Mouse (Mus musculus) forebrain, embryonic 11.5 days (tissue): ENCODE measurements at regions not wholly inside any gene's neighbourhood (a gene's known extent, or its start where the extent isn't known, plus 50 kb on each side); places are given as distances from the start of the nearest gene placed in this dataset.

Experiments
- ATAC-seq: fragments of 200-750 bp; cut with Nextera tagmentation; replicated peaks from 2 replicates; pipeline ENCODE4 v1.8.0; 2017; ENCODE audit warnings: moderate TSS enrichment; ENCODE audit not compliant: low FRiP score
- DNase-seq: peaks from one replicate; pipeline ENCODE4 v3.0.0-alpha.2; 2017; ENCODE audit warnings: low spot score
- H3K27ac ChIP-seq: fragments of 300-500 bp; sonication (generic); 2 replicates; pipeline ENCODE4 v1.5.1; 2014; ENCODE audit warnings: low read depth, low read length
- H3K27me3 ChIP-seq: fragments of 300-500 bp; sonication (generic); 2 replicates; pipeline ENCODE4 v1.6.1; 2014; ENCODE audit warnings: mild to moderate bottlenecking, low read length, mixed read lengths; ENCODE audit not compliant: control insufficient read depth, insufficient read depth
- H3K36me3 ChIP-seq: fragments of 300-500 bp; sonication (generic); 2 replicates; pipeline ENCODE4 v1.6.1; 2014; ENCODE audit warnings: mild to moderate bottlenecking, low read length, moderate library complexity, mixed read lengths; ENCODE audit not compliant: control insufficient read depth, insufficient read depth
- H3K4me1 ChIP-seq: fragments of 300-500 bp; sonication (generic); replicated peaks from 2 replicates; pipeline ENCODE4 v1.6.1; 2014; ENCODE audit warnings: low read length, mixed read lengths; ENCODE audit not compliant: control insufficient read depth, insufficient read depth
- H3K4me2 ChIP-seq: fragments of 300-500 bp; sonication (generic); 2 replicates; pipeline ENCODE4 v1.6.1; 2014; ENCODE audit warnings: low read depth, mild to moderate bottlenecking, low read length, moderate library complexity, mixed read lengths; ENCODE audit not compliant: severe bottlenecking
- H3K4me3 ChIP-seq: fragments of 300-500 bp; sonication (generic); 2 replicates; pipeline ENCODE4 v1.5.1; 2014; ENCODE audit warnings: low read depth, low read length
- H3K9ac ChIP-seq: fragments of 300-500 bp; sonication (generic); 2 replicates; pipeline ENCODE4 v1.6.1; 2014; ENCODE audit warnings: low read length
- H3K9me3 ChIP-seq: fragments of 300-500 bp; sonication (generic); 2 replicates; pipeline ENCODE4 v1.6.1; 2016; ENCODE audit warnings: low read length, mixed read lengths; ENCODE audit not compliant: control insufficient read depth
- WGBS: fragments of 180-500 bp; shearing (Covaris S2); extraction: QIAGEN DNeasy Blood & Tissue Kit; methylation state at CpG from one replicate; pipeline ENCODE4 v1.1.7; 2014; 5-methylcytosine and 5-hydroxymethylcytosine counted together

- WGBS, result 4% methylated on average over 6 of the region's 6 CpGs
- peak overlapping the region; percentile 37; the same call in 1 of the 2 replicates for H3K4me2 ChIP-seq
- 0 out of 2 replicates have a peak, but pooled peaks cover 2% of the 10 kb centered on the region for H3K27me3 ChIP-seq
Observed at GRCm38 (mm10) chr3:137547938-137548337, 73.5 kb upstream of the Ddit4l start.

GRCm38 (mm10) chr3:137550708-137551107 is 70.7 kb upstream of the Ddit4l start:
- no peaks in the 10 kb centered on the region for H3K9me3 ChIP-seq
- H3K4me3 ChIP-seq, result no peak overlapping the region
- DNase-seq (no peak), ATAC-seq (no peak)
- H3K9ac ChIP-seq, result no peak overlapping the region
- no peak overlapping the region for H3K4me2 ChIP-seq
- H3K27ac ChIP-seq, result no peak overlapping the region
- WGBS, result 94% methylated on average over 4 of the region's 4 CpGs
- peaks cover 5% of the 10 kb centered on the region; the same call in 1 of the 2 replicates for H3K4me1 ChIP-seq
- H3K36me3 ChIP-seq, result no peaks in the 10 kb centered on the region
- H3K27me3 ChIP-seq, result 0 out of 2 replicates have a peak, but pooled peaks cover 2% of the 10 kb centered on the region

More at GRCm38 (mm10) chr3:137547938-137548337, 73.5 kb upstream of the Ddit4l start:
- Histone ChIP-seq H3K36me3 (no peaks in the 10 kb centered on the region), H3K9ac (peak overlapping the region; percentile 13; the same call in 1 of the 2 replicates), H3K9me3 (no peaks in the 10 kb centered on the region), H3K4me1 (peaks cover 5% of the 10 kb centered on the region; the same call in 1 of the 2 replicates), H3K4me3 (no peak overlapping the region), H3K27ac (no peak overlapping the region)
- ATAC-seq, result peak; percentile 32; the same call in 1 of the 2 replicates
- DNase-seq, result no peak

GRCm38 (mm10) chr3:137552472-137553336 is 68.7 kb upstream of the Ddit4l start:
- ATAC-seq, result no peak
- Histone ChIP-seq H3K27me3 (no peaks in the 10 kb centered on the region), H3K27ac (no peak overlapping the region), H3K36me3 (no peaks in the 10 kb centered on the region), H3K4me3 (no peak overlapping the region), H3K9me3 (no peaks in the 10 kb centered on the region), H3K4me1 (peaks cover 2% of the 10 kb centered on the region; the same call in 1 of the 2 replicates), H3K9ac (no peak overlapping the region), H3K4me2 (no peak overlapping the region)
- 92% methylated on average over 12 of the region's 12 CpGs for WGBS
- DNase-seq, result no peak

GRCm38 (mm10) chr3:137560851-137561449 is 60.5 kb upstream of the Ddit4l start:
- no peak overlapping the region for H3K4me2 ChIP-seq
- no peak overlapping the region for H3K4me3 ChIP-seq
- no peak overlapping the region for H3K27ac ChIP-seq
- H3K9ac ChIP-seq, result no peak overlapping the region
- H3K36me3 ChIP-seq, result no peaks in the 10 kb centered on the region
- 76% methylated on average over 6 of the region's 6 CpGs for WGBS
- no peak for ATAC-seq
- H3K27me3 ChIP-seq, result no peaks in the 10 kb centered on the region
- no peak for DNase-seq
- H3K4me1 ChIP-seq, result no peaks in the 10 kb centered on the region
- H3K9me3 ChIP-seq, result no peaks in the 10 kb centered on the region

GRCm38 (mm10) chr3:137561986-137562385 is 59.4 kb upstream of the Ddit4l start:
- Histone ChIP-seq H3K36me3 (no peaks in the 10 kb centered on the region), H3K27me3 (no peaks in the 10 kb centered on the region), H3K9ac (no peak overlapping the region), H3K27ac (no peak overlapping the region), H3K9me3 (no peaks in the 10 kb centered on the region), H3K4me1 (no peaks in the 10 kb centered on the region), H3K4me2 (no peak overlapping the region), H3K4me3 (no peak overlapping the region)
- WGBS, result 70% methylated on average over 2 of the region's 2 CpGs
- no peak for DNase-seq
- no peak for ATAC-seq

GRCm38 (mm10) chr3:137563541-137564080 is 57.8 kb upstream of the Ddit4l start:
- H3K9me3 ChIP-seq, result no peaks in the 10 kb centered on the region
- H3K9ac ChIP-seq, result no peak overlapping the region
- H3K4me3 ChIP-seq, result no peak overlapping the region
- no peak for DNase-seq
- no peak for ATAC-seq
- H3K36me3 ChIP-seq, result no peaks in the 10 kb centered on the region
- H3K27ac ChIP-seq, result no peak overlapping the region
- no peak overlapping the region for H3K4me2 ChIP-seq
- H3K27me3 ChIP-seq, result no peaks in the 10 kb centered on the region
- 81% methylated on average over 6 of the region's 6 CpGs for WGBS
- H3K4me1 ChIP-seq, result no peaks in the 10 kb centered on the region

- DNase-seq (no peak), ATAC-seq (no peak)
- no peak overlapping the region for H3K27ac ChIP-seq
- no peak overlapping the region for H3K4me2 ChIP-seq
- no peaks in the 10 kb centered on the region for H3K9me3 ChIP-seq
- H3K4me3 ChIP-seq, result no peak overlapping the region
- 70% methylated on average over 5 of the region's 5 CpGs for WGBS
- H3K36me3 ChIP-seq, result no peaks in the 10 kb centered on the region
- H3K27me3 ChIP-seq, result no peaks in the 10 kb centered on the region
- no peaks in the 10 kb centered on the region for H3K4me1 ChIP-seq
- H3K9ac ChIP-seq, result no peak overlapping the region
Observed at GRCm38 (mm10) chr3:137564282-137564681, 57.1 kb upstream of the Ddit4l start.

GRCm38 (mm10) chr3:137568580-137569313 is 52.7 kb upstream of the Ddit4l start:
- H3K36me3 ChIP-seq, result no peaks in the 10 kb centered on the region
- no peak overlapping the region for H3K27ac ChIP-seq
- H3K4me1 ChIP-seq, result no peaks in the 10 kb centered on the region
- no peak overlapping the region for H3K4me2 ChIP-seq
- DNase-seq (no peak), ATAC-seq (no peak)
- no peak overlapping the region for H3K9ac ChIP-seq
- 97% methylated on average over 2 of the region's 2 CpGs for WGBS
- H3K27me3 ChIP-seq, result no peaks in the 10 kb centered on the region
- H3K4me3 ChIP-seq, result no peak overlapping the region
- H3K9me3 ChIP-seq, result no peaks in the 10 kb centered on the region
